Mouse (Mus musculus) ES-E14 (cell line): Measurements from ENCODE around the gene Mdc1.
A peak's percentile ranks its signal among the peaks of the same experiment; 100 is the strongest.

Experiments used
- HCFC1 ChIP-seq: IDR thresholded peaks from 2 replicates; pipeline ENCODE4 v1.6.1; 2012; ENCODE audit warnings: low read length, inconsistent platforms, borderline replicate concordance; ENCODE audit not compliant: insufficient read depth
- ZC3H11A ChIP-seq: IDR thresholded peaks from 2 replicates; pipeline ENCODE4 v1.6.1; 2012; ENCODE audit warnings: low read depth, mild to moderate bottlenecking, inconsistent platforms, low read length, borderline replicate concordance

- TF ChIP-seq HCFC1 (peak; percentile 93), ZC3H11A (no peak)
Measured at GRCm38 (mm10) chr17:35838122-35838544, 3.2 kb upstream of the Mdc1 start, which contains the start of gene Tubb5.
